Mouse (Mus musculus): ENCODE data around the gene Misp. TPM values are rescaled to one million over a fixed set of nuclear protein-coding genes. Genes with fewer than 3 reads are reported as not detected.

Gene Misp
- polyA plus RNA-seq, 1 experiment = 347 TPM

GRCm38 (mm10) chr10:79814271-79814842 lies 6.4 kb upstream of the Misp start:
- H3K4me3 ChIP-seq (ENCODE audit: low read depth, low read length) = no peak overlapping the region
- H3K27ac ChIP-seq (ENCODE audit: insufficient read depth, low read depth, low read length) = peak overlapping the region; percentile 83
- no peaks in the 10 kb centered on the region for H3K27me3 ChIP-seq (ENCODE audit: control insufficient read depth, insufficient read depth, low read length)
- H3K36me3 ChIP-seq (ENCODE audit: control insufficient read depth, insufficient read depth, low read length) = no peaks in the 10 kb centered on the region
- 59% methylated on average over 5 of the region's 5 CpGs for WGBS
- no peak for TF ChIP-seq POLR2A (IDR thresholded peaks at IDR 0.05; ENCODE audit: low read depth, low read length)
- TF ChIP-seq CTCF (IDR thresholded peaks at IDR 0.05; ENCODE audit: extremely low read depth, insufficient read length, insufficient replicate concordance, low read depth, low read length) = no peak
- peaks cover 38% of the 10 kb centered on the region for H3K4me1 ChIP-seq (ENCODE audit: control insufficient read depth, insufficient read depth, insufficient read length, low read length)

DNA sequence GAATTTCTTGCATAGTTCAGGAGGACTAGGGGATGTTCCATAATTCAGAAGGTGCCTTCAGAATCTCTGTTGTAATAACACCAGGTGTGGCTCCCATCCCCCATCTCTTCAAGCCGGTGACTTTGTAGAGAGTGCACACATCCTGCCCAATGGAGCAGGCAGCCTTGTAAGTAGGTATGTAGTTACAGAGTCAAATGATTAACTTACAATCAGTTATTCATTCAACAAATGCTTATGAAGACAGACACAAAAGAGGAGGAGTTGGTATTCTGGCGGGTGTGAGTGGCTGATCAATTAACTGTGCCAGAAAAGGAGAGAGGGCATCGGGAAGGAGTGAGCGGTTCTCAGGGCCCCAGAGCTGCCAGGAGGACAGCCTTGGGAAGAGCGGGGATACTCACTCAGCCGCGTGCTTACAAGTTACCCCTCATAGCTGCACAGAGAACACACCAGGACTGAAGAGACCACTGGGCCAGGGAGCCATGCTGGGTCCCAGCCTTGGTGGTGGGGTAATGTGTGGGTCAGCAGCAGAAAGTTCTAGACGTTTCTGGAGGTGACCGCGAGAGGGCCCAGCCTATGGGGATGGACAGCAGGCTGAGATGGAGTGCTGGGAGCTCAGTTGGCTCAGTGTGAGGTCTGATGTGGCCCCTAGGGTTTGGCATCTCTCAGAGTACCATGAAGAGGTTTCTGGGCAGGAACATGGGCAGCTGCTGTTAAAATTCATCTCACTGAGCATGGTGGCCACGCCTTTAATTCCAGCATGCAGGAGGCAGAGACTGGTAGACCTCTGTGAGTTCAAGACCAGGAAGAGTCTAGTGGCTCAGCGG lies 4.9 kb upstream of the Misp start:
- Histone ChIP-seq H3K36me3 (ENCODE audit: control insufficient read depth, insufficient read depth, low read length) (no peaks in the 10 kb centered on the region), H3K4me1 (ENCODE audit: control insufficient read depth, insufficient read depth, insufficient read length, low read length) (peaks cover 50% of the 10 kb centered on the region), H3K4me3 (ENCODE audit: low read depth, low read length) (no peak overlapping the region), H3K27ac (ENCODE audit: insufficient read depth, low read depth, low read length) (no peak overlapping the region; the same call in 1 of the 2 replicates), H3K27me3 (ENCODE audit: control insufficient read depth, insufficient read depth, low read length) (no peaks in the 10 kb centered on the region)
- no peak for TF ChIP-seq POLR2A (IDR thresholded peaks at IDR 0.05; ENCODE audit: low read depth, low read length)
- no peak for TF ChIP-seq CTCF (IDR thresholded peaks at IDR 0.05; ENCODE audit: extremely low read depth, insufficient read length, insufficient replicate concordance, low read depth, low read length)
- WGBS = 53% methylated on average over 12 of the region's 12 CpGs

DNA sequence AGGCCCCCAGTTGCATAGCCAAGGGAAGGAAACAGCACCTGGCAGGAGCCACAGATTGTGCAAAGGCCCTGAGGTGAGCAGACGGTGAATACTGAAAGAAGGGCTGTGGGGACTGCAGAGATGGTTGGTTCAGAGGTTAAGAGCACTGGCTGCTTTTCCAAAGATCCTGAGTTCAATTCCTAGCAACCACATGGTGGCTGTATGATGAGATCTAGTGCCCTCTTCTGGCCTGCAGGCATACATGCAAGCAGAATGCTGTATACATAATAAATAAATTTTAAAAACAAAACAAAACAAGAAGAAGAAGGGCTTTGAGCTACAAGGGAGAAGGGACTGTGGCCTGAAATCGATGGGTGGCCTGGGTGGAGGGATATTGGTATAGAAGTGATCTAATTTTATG lies 3.7 kb upstream of the Misp start:
- 69% methylated on average over 2 of the region's 2 CpGs for WGBS
- no peaks in the 10 kb centered on the region for H3K27me3 ChIP-seq (ENCODE audit: control insufficient read depth, insufficient read depth, low read length)
- 0 out of 2 replicates have a peak, but pooled peaks cover 2% of the 10 kb centered on the region for H3K36me3 ChIP-seq (ENCODE audit: control insufficient read depth, insufficient read depth, low read length)
- H3K4me3 ChIP-seq (ENCODE audit: low read depth, low read length) = no peak overlapping the region
- H3K27ac ChIP-seq (ENCODE audit: insufficient read depth, low read depth, low read length) = no peak overlapping the region
- no peak for TF ChIP-seq POLR2A (IDR thresholded peaks at IDR 0.05; ENCODE audit: low read depth, low read length)
- TF ChIP-seq CTCF (IDR thresholded peaks at IDR 0.05; ENCODE audit: extremely low read depth, insufficient read length, insufficient replicate concordance, low read depth, low read length) = no peak
- H3K4me1 ChIP-seq (ENCODE audit: control insufficient read depth, insufficient read depth, insufficient read length, low read length) = peaks cover 48% of the 10 kb centered on the region

DNA sequence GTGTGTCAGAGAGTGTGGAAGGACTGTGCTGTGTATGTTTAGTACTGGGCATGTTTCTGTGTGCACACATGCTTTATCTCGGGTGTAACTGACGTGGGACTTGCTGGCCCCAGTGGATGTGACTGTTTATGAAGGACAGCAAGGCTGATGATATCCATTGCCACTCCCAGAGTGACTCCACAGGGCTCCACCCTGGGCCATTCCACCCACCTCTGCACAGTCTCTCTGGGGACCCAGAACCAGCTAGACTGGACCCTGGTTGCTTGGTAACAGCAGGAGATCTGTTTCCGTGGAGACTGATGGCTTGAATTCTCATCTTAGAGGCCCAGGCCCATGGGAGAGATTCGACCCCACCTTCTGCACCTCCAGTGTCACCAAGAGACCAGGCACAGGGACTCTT lies 2.6 kb upstream of the Misp start:
- Histone ChIP-seq H3K4me3 (ENCODE audit: low read depth, low read length) (no peak overlapping the region), H3K36me3 (ENCODE audit: control insufficient read depth, insufficient read depth, low read length) (peaks cover 2% of the 10 kb centered on the region; the same call in 1 of the 2 replicates), H3K27ac (ENCODE audit: insufficient read depth, low read depth, low read length) (no peak overlapping the region), H3K4me1 (ENCODE audit: control insufficient read depth, insufficient read depth, insufficient read length, low read length) (peaks cover 45% of the 10 kb centered on the region), H3K27me3 (ENCODE audit: control insufficient read depth, insufficient read depth, low read length) (no peaks in the 10 kb centered on the region)
- WGBS = 56% methylated on average over 4 of the region's 4 CpGs
- TF ChIP-seq POLR2A (IDR thresholded peaks at IDR 0.05; ENCODE audit: low read depth, low read length) = no peak
- no peak for TF ChIP-seq CTCF (IDR thresholded peaks at IDR 0.05; ENCODE audit: extremely low read depth, insufficient read length, insufficient replicate concordance, low read depth, low read length)

DNA sequence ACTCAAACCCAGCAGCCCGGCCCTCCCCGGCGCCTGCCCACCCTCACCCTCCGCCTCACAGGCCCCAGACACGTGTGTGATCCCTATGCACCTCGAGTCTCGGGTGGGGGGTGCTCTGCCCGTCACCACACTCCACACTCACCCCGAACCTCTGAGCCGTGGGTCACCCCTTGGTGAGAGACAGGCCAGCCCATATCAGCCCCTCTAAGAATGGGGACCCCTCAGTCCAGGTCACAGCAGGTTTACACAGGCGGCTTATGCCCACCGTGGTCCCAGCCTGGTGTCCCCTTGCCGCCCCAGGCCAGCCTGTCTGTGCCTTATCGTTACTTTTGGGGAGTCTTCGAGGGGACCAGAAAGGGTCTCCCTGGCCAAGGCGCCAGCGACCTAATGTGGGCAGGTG lies 1.2 kb upstream of the Misp start:
- TF ChIP-seq POLR2A (IDR thresholded peaks at IDR 0.05; ENCODE audit: low read depth, low read length) (no peak), CTCF (IDR thresholded peaks at IDR 0.05; ENCODE audit: extremely low read depth, insufficient read length, insufficient replicate concordance, low read depth, low read length) (no peak)
- Histone ChIP-seq H3K4me1 (ENCODE audit: control insufficient read depth, insufficient read depth, insufficient read length, low read length) (peaks cover 43% of the 10 kb centered on the region), H3K27me3 (ENCODE audit: control insufficient read depth, insufficient read depth, low read length) (no peaks in the 10 kb centered on the region), H3K4me3 (ENCODE audit: low read depth, low read length) (no peak overlapping the region), H3K36me3 (ENCODE audit: control insufficient read depth, insufficient read depth, low read length) (peaks cover 5% of the 10 kb centered on the region; the same call in 1 of the 2 replicates), H3K27ac (ENCODE audit: insufficient read depth, low read depth, low read length) (no peak overlapping the region)
- WGBS = 90% methylated on average over 17 of the region's 17 CpGs

- Histone ChIP-seq H3K36me3 (ENCODE audit: control insufficient read depth, insufficient read depth, low read length) (peaks cover 7% of the 10 kb centered on the region; the same call in 1 of the 2 replicates), H3K4me3 (ENCODE audit: low read depth, low read length) (peak overlapping the region; percentile 86), H3K27me3 (ENCODE audit: control insufficient read depth, insufficient read depth, low read length) (no peaks in the 10 kb centered on the region), H3K4me1 (ENCODE audit: control insufficient read depth, insufficient read depth, insufficient read length, low read length) (peaks cover 39% of the 10 kb centered on the region), H3K27ac (ENCODE audit: insufficient read depth, low read depth, low read length) (peak overlapping the region; percentile 71)
- WGBS = 43% methylated on average over 8 of the region's 8 CpGs
- TF ChIP-seq CTCF (IDR thresholded peaks at IDR 0.05; ENCODE audit: extremely low read depth, insufficient read length, insufficient replicate concordance, low read depth, low read length) (no peak), POLR2A (IDR thresholded peaks at IDR 0.05; ENCODE audit: low read depth, low read length) (no peak)
These were observed 512 bp upstream of the Misp start for GRCm38 (mm10) chr10:79820277-79820676.

DNA sequence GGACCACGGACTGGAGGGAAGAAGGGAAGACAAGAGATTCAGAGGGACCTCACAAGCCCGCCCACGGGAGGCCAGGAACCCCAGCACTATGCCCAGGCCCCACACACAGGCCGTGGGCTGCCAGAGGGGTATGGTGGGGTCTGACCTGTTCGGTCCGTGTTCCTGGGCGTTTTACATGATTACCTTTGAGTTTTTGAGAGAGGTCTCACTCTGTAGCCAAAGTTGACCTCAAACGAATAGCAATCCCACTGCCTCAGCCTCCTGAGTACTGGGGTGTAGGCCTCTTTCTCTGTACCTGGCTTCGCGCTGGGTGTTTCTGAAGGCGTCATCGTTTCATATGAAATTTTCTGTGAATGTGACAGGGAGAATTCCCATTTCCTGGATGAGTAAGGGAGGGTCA lies 942 bp downstream of the Misp start:
- no peak for TF ChIP-seq POLR2A (IDR thresholded peaks at IDR 0.05; ENCODE audit: low read depth, low read length)
- no peak for TF ChIP-seq CTCF (IDR thresholded peaks at IDR 0.05; ENCODE audit: extremely low read depth, insufficient read length, insufficient replicate concordance, low read depth, low read length)
- H3K4me3 ChIP-seq (ENCODE audit: low read depth, low read length) = peak overlapping the region; percentile 86
- H3K27ac ChIP-seq (ENCODE audit: insufficient read depth, low read depth, low read length) = peak overlapping the region; percentile 98

More for the DNA sequence above, 942 bp downstream of the Misp start:
- 29% methylated on average over 12 of the region's 12 CpGs for WGBS
- Histone ChIP-seq H3K27me3 (ENCODE audit: control insufficient read depth, insufficient read depth, low read length) (no peaks in the 10 kb centered on the region), H3K36me3 (ENCODE audit: control insufficient read depth, insufficient read depth, low read length) (peaks cover 21% of the 10 kb centered on the region), H3K4me1 (ENCODE audit: control insufficient read depth, insufficient read depth, insufficient read length, low read length) (peaks cover 40% of the 10 kb centered on the region)
